Mouse (Mus musculus) embryonic facial prominence, embryonic 14.5 days (tissue): ENCODE measurements around the gene Krtap17-1. TPM values are rescaled to one million over a fixed set of nuclear protein-coding genes. Genes with fewer than 3 reads are reported as not detected.

Source experiments
- polyA plus RNA-seq: library from polyadenylated mRNA; unstranded; fragments of >200 nt; fragmentation: Nextera tagmentation; extraction: Ambion mirVana; gene quantifications from 2 replicates; pipeline ENCODE4 v1.2.1, GENCODE M21; 2014

Krtap17-1 gene
- polyA plus RNA-seq, 1 experiment from 2014 or later, result 0.63 TPM

Other genes starting within 250 kb of the Krtap17-1 start
- not detected in 2 replicates for gene Gm11595, start 221.1 kb downstream of the Krtap17-1 start, polyA plus RNA-seq
- gene Krtap4-8, start 213.3 kb downstream of the Krtap17-1 start, polyA plus RNA-seq, result not detected in 2 replicates
- not detected in 2 replicates for gene Krtap4-9, start 208.8 kb downstream of the Krtap17-1 start, polyA plus RNA-seq
- not detected in 2 replicates for gene Gm11596, start 200.5 kb downstream of the Krtap17-1 start, polyA plus RNA-seq
- gene Gm11569, start 195.1 kb downstream of the Krtap17-1 start, polyA plus RNA-seq, result not detected in 2 replicates
- not detected in 2 replicates for gene Gm11554, start 189.5 kb downstream of the Krtap17-1 start, polyA plus RNA-seq
- gene Krtap4-13, start 184.1 kb downstream of the Krtap17-1 start, polyA plus RNA-seq, result not detected in 2 replicates
- gene Gm11564, start 178.3 kb downstream of the Krtap17-1 start, polyA plus RNA-seq, result not detected in 2 replicates
- not detected in 2 replicates for gene 2300003K06Rik, start 155.9 kb downstream of the Krtap17-1 start, polyA plus RNA-seq
- not detected in 2 replicates for gene Krtap4-16, start 142.4 kb downstream of the Krtap17-1 start, polyA plus RNA-seq
- not detected in 2 replicates for gene Gm11568, start 136.1 kb downstream of the Krtap17-1 start, polyA plus RNA-seq
- not detected in 2 replicates for gene Gm11559, start 129.5 kb downstream of the Krtap17-1 start, polyA plus RNA-seq
- not detected in 2 replicates for gene Krtap9-1, start 120.6 kb downstream of the Krtap17-1 start, polyA plus RNA-seq
- not detected in 2 replicates for gene Gm11567, start 114.8 kb downstream of the Krtap17-1 start, polyA plus RNA-seq
- gene Krtap31-1, start 86.1 kb downstream of the Krtap17-1 start, polyA plus RNA-seq, result not detected in 2 replicates
- not detected in 2 replicates for gene Gm11565, start 79.2 kb downstream of the Krtap17-1 start, polyA plus RNA-seq
- gene Krtap31-2, start 57.7 kb downstream of the Krtap17-1 start, polyA plus RNA-seq, result not detected in 2 replicates
- not detected in 2 replicates for gene Krtap9-5, start 45.5 kb downstream of the Krtap17-1 start, polyA plus RNA-seq
- not detected in 2 replicates for gene Krtap29-1, start 14.9 kb downstream of the Krtap17-1 start, polyA plus RNA-seq
- 0.26 TPM in 1 of 2 replicates, not detected in the other for gene Krtap16-1, start 7.4 kb downstream of the Krtap17-1 start, polyA plus RNA-seq
- gene Krt33a, start 22.2 kb upstream of the Krtap17-1 start, polyA plus RNA-seq, result 0.20 and 0.54 TPM in 2 replicates
- gene Krt33b, start 35.9 kb upstream of the Krtap17-1 start, polyA plus RNA-seq, result 0.96 and 1.3 TPM in 2 replicates
- 0.40 TPM in 1 of 2 replicates, not detected in the other for gene Krt34, start 47.6 kb upstream of the Krtap17-1 start, polyA plus RNA-seq
- gene Krt31, start 56.6 kb upstream of the Krtap17-1 start, polyA plus RNA-seq, result 0.30 and 1.3 TPM in 2 replicates
- gene Krt32, start 94.2 kb upstream of the Krtap17-1 start, polyA plus RNA-seq, result 0.79 and 1.4 TPM in 2 replicates
- 1.5 and 2.9 TPM in 2 replicates for gene Krt35, start 102.2 kb upstream of the Krtap17-1 start, polyA plus RNA-seq
- gene Krt36, start 111.6 kb upstream of the Krtap17-1 start, polyA plus RNA-seq, result 0.28 and 0.29 TPM in 2 replicates
- 9.6 and 60.5 TPM in 2 replicates for gene Krt13, start 127.6 kb upstream of the Krtap17-1 start, polyA plus RNA-seq
- gene Krt15, start 141.9 kb upstream of the Krtap17-1 start, polyA plus RNA-seq, result 156 and 236 TPM in 2 replicates
- 82.2 and 120 TPM in 2 replicates for gene Krt19, start 154.7 kb upstream of the Krtap17-1 start, polyA plus RNA-seq
- gene Krt9, start 199.3 kb upstream of the Krtap17-1 start, polyA plus RNA-seq, result not detected in 2 replicates
- 365 and 385 TPM in 2 replicates for gene Krt14, start 213.6 kb upstream of the Krtap17-1 start, polyA plus RNA-seq